In the genomic region with DNA sequence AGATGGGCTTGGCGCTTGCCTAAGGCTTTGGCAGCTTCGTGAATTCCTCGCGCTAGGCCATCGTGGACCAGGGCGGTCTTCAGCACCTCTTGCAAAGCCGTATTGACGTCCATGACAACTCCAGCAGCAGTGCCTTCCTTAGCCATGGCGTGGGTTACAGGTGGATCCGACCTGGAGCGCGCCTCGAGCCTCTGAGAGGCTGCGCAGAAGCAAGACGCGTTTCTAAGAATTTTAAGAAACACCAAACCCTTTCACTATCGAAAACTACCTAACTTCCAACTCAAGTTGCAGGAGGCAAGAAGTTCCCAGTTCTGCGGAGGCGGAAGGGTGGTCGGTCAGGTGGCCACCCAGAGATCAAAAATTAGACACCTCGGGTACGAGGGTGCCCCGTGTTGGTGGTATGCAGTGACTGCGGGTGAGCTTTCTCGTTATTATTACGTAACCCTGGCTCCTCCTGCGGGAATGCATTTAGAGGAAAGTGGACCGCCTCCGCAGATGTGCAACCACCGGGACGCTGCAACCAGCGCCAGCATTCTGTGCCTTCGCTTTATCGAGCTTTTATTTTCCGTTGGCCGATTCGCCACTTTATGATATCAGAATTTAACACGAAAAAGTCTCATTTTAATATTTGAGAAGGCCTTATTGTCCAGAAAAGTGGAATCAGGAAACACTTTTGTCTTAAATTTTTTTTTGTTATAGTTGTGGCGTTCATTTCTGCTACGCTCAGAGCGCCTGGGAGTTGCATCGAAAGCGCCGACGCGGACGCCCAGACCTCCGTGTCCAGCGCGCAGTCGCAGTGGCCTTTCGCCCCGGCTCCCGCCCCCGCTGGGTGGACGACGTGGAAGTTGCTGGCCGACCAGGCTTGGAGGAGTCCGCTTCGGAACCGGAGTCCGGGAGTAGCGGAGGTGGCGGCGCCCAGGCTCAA, we compare ENCODE assay signal across 8 mouse cellular contexts. TPM values are rescaled to one million over a fixed set of nuclear protein-coding genes. Genes with fewer than 3 reads are reported as not detected.
A peak's percentile ranks its signal among the peaks of the same experiment; 100 is the strongest.
DNase-seq lines count a peak whose midpoint lies in the region; ATAC-seq and TF ChIP-seq lines count a peak whose summit lies in the region.

A gene (plus strand): TSS at position 288 of the 925 bp plus-strand sequence.

- TF ChIP-seq POLR2A in lung, adult 2 months (IDR thresholded peaks at IDR 0.05; ENCODE audit: borderline replicate concordance, extremely low read depth, low read depth, low read length), result peak; percentile 71; the same call in 1 of the 2 replicates

- H3K9ac ChIP-seq in forebrain, embryonic 15.5 days (replicated peaks), result peak within 1 kb of the TSS; percentile 93

- ATAC-seq in forebrain, embryonic 15.5 days (replicated peaks), result peak; percentile 95
- ATAC-seq in neutrophil, adult 5-6 weeks (ENCODE audit: extremely low read depth, insufficient number of reproducible peaks, low FRiP score, poor library complexity, severe bottlenecking), result peak; percentile 78

- peak within 1 kb of the TSS; percentile 69 for H3K27ac ChIP-seq in forebrain, embryonic 15.5 days (replicated peaks)

- no peaks in the 10 kb centered on the region for H3K27me3 ChIP-seq in forebrain, embryonic 15.5 days

- intact Hi-C loops in heart, postnatal 25 days (cut with DNase I), result loop anchor here (5.0 kb wide), 1 partner anchor 96 kb away; a partner anchor contains a TSS

- under 1% methylated on average over 65 of the region's 65 CpGs for WGBS in forebrain, embryonic 15.5 days
- WGBS in lung, adult 2 months, result under 1% methylated on average over 65 of the region's 65 CpGs

- peaks cover 19% of the 10 kb centered on the region for H3K4me1 ChIP-seq in forebrain, embryonic 15.5 days
- H3K4me1 ChIP-seq in lung, adult 2 months (ENCODE audit: control insufficient read depth, insufficient read depth, low read length), result no peaks in the 10 kb centered on the region; the same call in 1 of the 2 replicates

- peak; percentile 90 for DNase-seq in ES-CJ7 (ENCODE audit: low read depth, low spot score)
- DNase-seq in cerebellum, adult 11 months, result peak; percentile 92
- DNase-seq in heart, postnatal 25 days (ENCODE audit: low spot score), result peak; percentile 86
- peak; percentile 89 to 91 for DNase-seq in layer of hippocampus, adult 18-20 months (ENCODE audit: low spot score in 2 of 2)
- DNase-seq in lung, adult 2 months, result peak; percentile 92
- DNase-seq in thymus, adult 18-20 months, result peak; percentile 74 to 75

- peak within 1 kb of the TSS; percentile 97 for H3K4me3 ChIP-seq in forebrain, embryonic 15.5 days
- peak within 1 kb of the TSS; percentile 89 for H3K4me3 ChIP-seq in lung, adult 2 months (replicated peaks; ENCODE audit: extremely low read depth, low read depth, low read length)

- no peaks in the 10 kb centered on the region for H3K9me3 ChIP-seq in forebrain, embryonic 15.5 days

- H3K4me2 ChIP-seq in forebrain, embryonic 15.5 days (replicated peaks), result peak within 1 kb of the TSS; percentile 83

- TF ChIP-seq CTCF in lung, adult 2 months (IDR thresholded peaks at IDR 0.05; ENCODE audit: insufficient read depth, low read length), result no peak

- no peaks in the 10 kb centered on the region for H3K36me3 ChIP-seq in forebrain, embryonic 15.5 days

RNA-seq across cellular contexts. Expression of the gene that starts here (rescaled TPM):
- 146 and 150 TPM in 2 replicates for polyA plus RNA-seq in forebrain, embryonic 15.5 days (2015; fragmentation: Nextera tagmentation; extraction: Ambion mirVana)
- total RNA-seq in heart, postnatal 25 days (2021), result 10 to 100 TPM; 83.2 to 86.4 TPM
- total RNA-seq in layer of hippocampus, adult 18-20 months (2021), result 100 to 1,000 TPM; 136 to 138 TPM
- 25.3 and 26.4 TPM in 2 replicates for polyA plus RNA-seq in lung, adult 2 months (2012; rRNA removed)
- 46.4 and 56.7 TPM in 2 replicates for total RNA-seq in neutrophil, adult 5-6 weeks (2017)

Comparison
In these comparisons a context has a peak if more than half of its experiments do, and no peak if none do; other contexts are left out.
1. Peak in every context shown above with its lines: DNase-seq, ATAC-seq, H3K4me3 ChIP-seq and H3K27ac ChIP-seq.